Mouse (Mus musculus): Measurements from ENCODE around the gene Pex14.

Gene Pex14

GRCm38 (mm10) chr4:149103875-149104561 lies 4.3 kb upstream of the Pex14 start, which contains the start of gene Dffa:
TSS of gene Dffa (plus strand) at chr4:149104146.
- WGBS = under 1% methylated on average over 35 of the region's 35 CpGs

- WGBS = 70% methylated on average over 3 of the region's 3 CpGs
Observed at GRCm38 (mm10) chr4:149101456-149101855, 1.8 kb upstream of the Pex14 start.

GRCm38 (mm10) chr4:149100449-149100848 lies 773 bp upstream of the Pex14 start:
- WGBS = 84% methylated on average over 12 of the region's 12 CpGs

- WGBS = 13% methylated on average over 11 of the region's 11 CpGs
Observed at GRCm38 (mm10) chr4:149098571-149098970, 1.1 kb downstream of the Pex14 start.

- 87% methylated on average over 3 of the region's 3 CpGs for WGBS
Observed at GRCm38 (mm10) chr4:149097956-149098355, 1.7 kb downstream of the Pex14 start.

- WGBS = 88% methylated on average over 8 of the region's 8 CpGs
Observed at GRCm38 (mm10) chr4:149091364-149091763, 8.3 kb downstream of the Pex14 start.

- 92% methylated on average over 5 of the region's 5 CpGs for WGBS
Observed at GRCm38 (mm10) chr4:149085381-149085780, 14.3 kb downstream of the Pex14 start.

GRCm38 (mm10) chr4:149081528-149081927 lies 18.1 kb downstream of the Pex14 start:
- 61% methylated on average over 17 of the region's 17 CpGs for WGBS

GRCm38 (mm10) chr4:149080111-149080510 lies 19.6 kb downstream of the Pex14 start:
- WGBS = 96% methylated on average over 8 of the region's 8 CpGs

GRCm38 (mm10) chr4:149079629-149080028 lies 20.0 kb downstream of the Pex14 start:
- WGBS = 87% methylated on average over 6 of the region's 6 CpGs

GRCm38 (mm10) chr4:149078261-149078660 lies 21.4 kb downstream of the Pex14 start:
- WGBS = 86% methylated on average over 4 of the region's 4 CpGs

- WGBS = 18% methylated on average over 10 of the region's 10 CpGs
Observed at GRCm38 (mm10) chr4:149075871-149076575, 23.7 kb downstream of the Pex14 start.

GRCm38 (mm10) chr4:149075073-149075472 lies 24.6 kb downstream of the Pex14 start:
- WGBS = 82% methylated on average over 13 of the region's 13 CpGs

- 92% methylated on average over 22 of the region's 22 CpGs for WGBS
Observed at GRCm38 (mm10) chr4:149066672-149067551, 32.8 kb downstream of the Pex14 start.

- 67% methylated on average over 23 of the region's 23 CpGs for WGBS
Observed at GRCm38 (mm10) chr4:149064061-149064854, 35.4 kb downstream of the Pex14 start.

GRCm38 (mm10) chr4:149062406-149063318 lies 37.0 kb downstream of the Pex14 start:
- WGBS = 91% methylated on average over 21 of the region's 21 CpGs

GRCm38 (mm10) chr4:149061432-149061718 lies 38.3 kb downstream of the Pex14 start:
- WGBS = 74% methylated on average over 13 of the region's 13 CpGs

- WGBS = 38% methylated on average over 14 of the region's 14 CpGs
Observed at GRCm38 (mm10) chr4:149060621-149061431, 38.9 kb downstream of the Pex14 start.

GRCm38 (mm10) chr4:149059713-149060112 lies 40.0 kb downstream of the Pex14 start:
- 87% methylated on average over 9 of the region's 9 CpGs for WGBS

GRCm38 (mm10) chr4:149058298-149058697 lies 41.4 kb downstream of the Pex14 start:
- WGBS = 64% methylated on average over 7 of the region's 7 CpGs
